Mouse (Mus musculus): ENCODE results near the gene Wrap53.

Wrap53 gene

GRCm38 (mm10) chr11:69601768-69602167 is 21.7 kb upstream of the Wrap53 start:
- DNase-seq (ENCODE audit: low read depth, low spot score), result no peak

- DNase-seq (ENCODE audit: low read depth, low spot score), result no peak
Observed at GRCm38 (mm10) chr11:69600098-69600497, 20.0 kb upstream of the Wrap53 start.

GRCm38 (mm10) chr11:69599436-69599835 is 19.4 kb upstream of the Wrap53 start:
- DNase-seq (ENCODE audit: low read depth, low spot score), result no peak

- DNase-seq (ENCODE audit: low read depth, low spot score), result no peak
Observed at GRCm38 (mm10) chr11:69594853-69595252, 14.8 kb upstream of the Wrap53 start.

GRCm38 (mm10) chr11:69592799-69593198 is 12.7 kb upstream of the Wrap53 start:
- no peak for DNase-seq (ENCODE audit: low read depth, low spot score)

- DNase-seq (ENCODE audit: low read depth, low spot score), result no peak
Observed at GRCm38 (mm10) chr11:69591899-69592637, 12.0 kb upstream of the Wrap53 start.

- no peak for DNase-seq (ENCODE audit: low read depth, low spot score)
Observed at GRCm38 (mm10) chr11:69591424-69591823, 11.4 kb upstream of the Wrap53 start.

GRCm38 (mm10) chr11:69590622-69591021 is 10.6 kb upstream of the Wrap53 start:
- no peak for DNase-seq (ENCODE audit: low read depth, low spot score)

GRCm38 (mm10) chr11:69589207-69589834 is 9.3 kb upstream of the Wrap53 start:
- DNase-seq (ENCODE audit: low read depth, low spot score), result no peak

GRCm38 (mm10) chr11:69585718-69586325 is 5.8 kb upstream of the Wrap53 start:
- DNase-seq (ENCODE audit: low read depth, low spot score), result peak; percentile 7

GRCm38 (mm10) chr11:69584937-69585336 is 4.9 kb upstream of the Wrap53 start:
- DNase-seq (ENCODE audit: low read depth, low spot score), result no peak

GRCm38 (mm10) chr11:69584008-69584407 is 4.0 kb upstream of the Wrap53 start:
- no peak for DNase-seq (ENCODE audit: low read depth, low spot score)

GRCm38 (mm10) chr11:69582230-69582805 is 2.3 kb upstream of the Wrap53 start:
- no peak for DNase-seq (ENCODE audit: low read depth, low spot score)

GRCm38 (mm10) chr11:69581814-69582213 is 1.8 kb upstream of the Wrap53 start:
- no peak for DNase-seq (ENCODE audit: low read depth, low spot score)

GRCm38 (mm10) chr11:69581147-69581688 is 1.2 kb upstream of the Wrap53 start:
- DNase-seq (ENCODE audit: low read depth, low spot score), result peak; percentile 89

GRCm38 (mm10) chr11:69580572-69581146 is 604 bp upstream of the Wrap53 start:
- no peak for DNase-seq (ENCODE audit: low read depth, low spot score)

- DNase-seq (ENCODE audit: low read depth, low spot score), result peak; percentile 90
Observed at GRCm38 (mm10) chr11:69579128-69580017, 682 bp downstream of the Wrap53 start.

GRCm38 (mm10) chr11:69578301-69578700 is 1.8 kb downstream of the Wrap53 start:
- DNase-seq (ENCODE audit: low read depth, low spot score), result no peak

- DNase-seq (ENCODE audit: low read depth, low spot score), result no peak
Observed at GRCm38 (mm10) chr11:69576307-69576706, 3.7 kb downstream of the Wrap53 start.

- DNase-seq (ENCODE audit: low read depth, low spot score), result peak; percentile 45
Observed at GRCm38 (mm10) chr11:69575220-69575619, 4.8 kb downstream of the Wrap53 start.

GRCm38 (mm10) chr11:69565131-69565530 is 14.9 kb downstream of the Wrap53 start:
- no peak for DNase-seq (ENCODE audit: low read depth, low spot score)

All from A20 (cell line).